Mouse (Mus musculus): ENCODE data around the gene Mcoln1.
A peak's percentile ranks its signal among the peaks of the same experiment; 100 is the strongest.

Gene Mcoln1

DNA sequence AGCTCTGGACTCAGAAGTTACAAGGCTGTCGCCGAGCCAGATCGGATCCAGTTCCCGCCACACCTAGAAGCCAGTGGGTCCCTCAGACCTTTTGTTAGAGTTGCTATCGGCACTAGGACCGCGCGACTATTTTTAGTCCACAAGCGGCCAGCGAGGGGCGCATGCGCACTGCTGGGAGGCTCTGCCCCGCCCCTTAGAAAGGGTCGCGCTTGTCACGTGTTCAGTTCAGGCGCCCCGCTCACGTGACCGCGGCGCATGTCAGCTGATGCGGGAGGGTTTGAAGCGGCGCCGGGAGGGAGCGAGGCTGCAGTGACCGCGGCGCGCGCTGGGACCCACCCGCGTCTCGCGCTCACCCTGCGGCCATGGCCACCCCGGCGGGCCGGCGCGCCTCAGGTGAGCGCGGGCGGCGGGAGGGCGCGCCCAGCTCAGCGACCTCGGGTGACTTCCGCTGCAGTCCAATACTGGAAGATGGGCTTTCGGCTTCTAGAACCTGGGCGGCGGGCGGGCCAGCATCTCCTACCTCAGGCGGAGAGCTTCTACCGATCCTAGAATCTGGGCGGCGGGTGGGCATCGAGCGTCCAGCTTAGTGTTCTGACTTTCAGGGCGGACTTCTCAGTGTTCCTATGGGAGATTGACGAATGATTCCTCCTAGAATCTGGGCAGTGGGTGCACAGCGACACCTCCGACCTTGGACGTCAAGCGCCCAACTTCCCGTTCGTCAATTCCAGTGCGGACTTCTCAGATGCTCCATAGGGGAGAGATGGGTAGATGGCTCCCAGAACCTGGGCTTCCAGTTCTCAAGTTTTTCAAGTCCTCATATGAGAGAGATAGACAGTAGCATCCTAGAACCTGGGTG is at the start of gene Mcoln1:
TSS of gene Mcoln1 (plus strand) at position 223 of the 856 bp plus-strand sequence.
- DNase-seq (ENCODE audit: low read depth, low spot score) = peak; percentile 95

GRCm38 (mm10) chr8:3450670-3451069 is 49.6 kb upstream of the Mcoln1 start:
- DNase-seq (ENCODE audit: low read depth, low spot score) = peak; percentile 53

DNA sequence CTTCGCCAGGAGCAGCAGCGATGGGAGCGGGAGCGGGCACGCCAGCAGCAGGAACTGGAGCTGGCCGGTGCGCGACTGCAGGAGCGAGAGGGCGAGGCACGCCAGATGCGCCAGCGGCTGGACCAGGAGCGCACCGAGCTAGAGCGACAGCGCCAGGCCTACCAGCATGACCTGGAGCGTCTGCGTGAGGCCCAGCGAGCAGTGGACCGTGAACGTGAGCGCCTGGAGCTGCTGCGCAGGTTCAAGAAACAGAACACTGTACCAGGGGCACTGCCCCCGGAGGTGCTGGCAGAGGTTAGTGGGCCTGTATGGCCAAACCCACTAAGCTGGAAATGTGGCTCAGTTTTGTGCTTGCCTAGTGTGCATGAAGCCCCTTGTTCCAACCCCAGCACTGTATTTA is 48.3 kb upstream of the Mcoln1 start:
- no peak for DNase-seq (ENCODE audit: low read depth, low spot score)

DNA sequence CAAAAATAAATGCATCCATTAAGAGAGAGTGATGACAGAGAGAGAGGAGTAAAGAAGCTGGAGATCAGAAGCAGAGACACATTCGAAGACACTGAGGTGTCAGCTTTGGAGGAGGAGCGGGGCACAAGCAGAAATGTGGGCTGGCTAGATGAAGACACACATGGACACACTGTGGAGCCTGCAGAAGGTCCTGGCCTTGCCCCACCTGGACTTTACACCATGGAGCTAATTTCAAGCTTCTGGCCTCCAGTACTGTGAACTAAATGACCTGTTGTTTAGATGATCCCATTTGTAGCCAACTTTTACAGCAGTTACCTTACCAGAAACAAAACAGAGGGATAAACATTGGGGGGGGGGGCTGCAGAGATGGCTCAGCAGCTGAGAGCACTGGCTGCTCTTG is 37.0 kb upstream of the Mcoln1 start:
- DNase-seq (ENCODE audit: low read depth, low spot score) = no peak

- DNase-seq (ENCODE audit: low read depth, low spot score) = no peak
Measured at GRCm38 (mm10) chr8:3464309-3464708, 35.9 kb upstream of the Mcoln1 start.

GRCm38 (mm10) chr8:3467006-3467885 is 33.0 kb upstream of the Mcoln1 start, which contains the start of gene Pex11g:
Pex11g (minus strand) TSS chr8:3467680.
- DNase-seq (ENCODE audit: low read depth, low spot score) = peak; percentile 85

- DNase-seq (ENCODE audit: low read depth, low spot score) = no peak
Measured at GRCm38 (mm10) chr8:3467886-3468545, 32.2 kb upstream of the Mcoln1 start.

- DNase-seq (ENCODE audit: low read depth, low spot score) = no peak
Measured at GRCm38 (mm10) chr8:3468838-3469237, 31.4 kb upstream of the Mcoln1 start.

DNA sequence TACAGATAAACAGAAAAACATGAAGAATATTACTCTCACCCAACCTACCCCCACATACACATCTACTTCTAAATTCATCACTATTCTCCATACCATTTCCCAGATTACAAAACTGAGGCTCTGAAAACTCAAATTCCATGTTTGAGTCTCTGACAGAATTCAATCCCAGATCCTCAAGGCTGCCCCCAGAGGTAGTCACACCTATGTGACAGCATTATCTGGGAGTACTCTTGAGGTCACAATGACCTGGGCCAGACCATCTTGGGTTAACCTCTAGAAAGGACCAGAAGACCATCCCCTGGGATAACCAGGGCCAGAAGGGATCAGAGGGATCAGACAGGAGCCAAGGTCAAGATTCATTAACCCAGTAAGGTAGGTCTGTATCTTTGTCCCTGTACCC is 29.7 kb upstream of the Mcoln1 start, which contains the start of gene Tex45:
TSS of gene Tex45 (plus strand) at position 301 of the 400 bp plus-strand sequence.
- no peak for DNase-seq (ENCODE audit: low read depth, low spot score)

GRCm38 (mm10) chr8:3475715-3476429 is 24.4 kb upstream of the Mcoln1 start:
- no peak for DNase-seq (ENCODE audit: low read depth, low spot score)

GRCm38 (mm10) chr8:3480221-3480785 is 20.0 kb upstream of the Mcoln1 start:
- no peak for DNase-seq (ENCODE audit: low read depth, low spot score)

DNA sequence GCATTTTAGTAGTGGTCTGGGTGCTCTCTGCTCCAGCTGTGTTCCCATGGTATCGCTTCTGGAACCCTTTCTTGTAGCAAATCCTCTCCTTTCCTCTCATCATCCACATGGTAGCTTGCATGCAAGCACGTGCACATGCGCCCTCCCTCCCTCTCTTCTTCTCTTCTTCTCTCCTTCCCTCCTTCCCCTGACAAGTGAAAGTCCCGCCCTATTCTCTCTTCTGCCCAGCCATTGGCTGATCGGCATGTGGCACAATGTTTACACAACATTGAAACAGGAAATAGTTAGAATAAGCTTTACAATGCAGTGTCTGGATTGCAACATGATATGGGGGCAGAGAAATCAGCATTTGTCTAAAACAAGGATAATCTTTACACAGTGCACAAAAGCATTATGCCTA is 18.7 kb upstream of the Mcoln1 start:
- DNase-seq (ENCODE audit: low read depth, low spot score) = no peak

DNA sequence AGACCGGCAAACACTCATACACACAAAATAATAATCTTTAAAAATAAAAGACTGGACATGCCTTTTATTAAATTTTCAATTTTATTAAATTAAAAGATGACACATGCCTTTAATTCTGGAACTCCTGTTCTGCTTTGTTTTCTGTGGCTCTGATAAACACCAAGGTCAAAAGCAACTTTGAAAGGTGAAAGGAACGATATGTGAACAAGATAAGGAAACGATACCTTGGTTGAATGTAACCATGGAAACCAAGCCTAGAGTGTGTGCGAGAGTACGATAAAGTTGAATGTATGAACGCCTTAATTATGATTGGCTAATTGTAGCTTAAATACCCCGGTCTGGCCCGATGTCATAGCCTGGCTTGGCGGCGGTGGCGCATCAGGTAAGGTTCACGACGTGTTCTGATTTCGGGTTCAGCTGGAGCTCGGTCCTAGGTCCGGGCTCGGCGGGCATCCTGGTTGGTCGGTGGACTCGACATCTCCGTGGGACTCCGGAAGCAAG is 18.0 kb upstream of the Mcoln1 start:
- DNase-seq (ENCODE audit: low read depth, low spot score) = no peak

- no peak for DNase-seq (ENCODE audit: low read depth, low spot score)
Measured at GRCm38 (mm10) chr8:3483546-3483945, 16.7 kb upstream of the Mcoln1 start.

DNA sequence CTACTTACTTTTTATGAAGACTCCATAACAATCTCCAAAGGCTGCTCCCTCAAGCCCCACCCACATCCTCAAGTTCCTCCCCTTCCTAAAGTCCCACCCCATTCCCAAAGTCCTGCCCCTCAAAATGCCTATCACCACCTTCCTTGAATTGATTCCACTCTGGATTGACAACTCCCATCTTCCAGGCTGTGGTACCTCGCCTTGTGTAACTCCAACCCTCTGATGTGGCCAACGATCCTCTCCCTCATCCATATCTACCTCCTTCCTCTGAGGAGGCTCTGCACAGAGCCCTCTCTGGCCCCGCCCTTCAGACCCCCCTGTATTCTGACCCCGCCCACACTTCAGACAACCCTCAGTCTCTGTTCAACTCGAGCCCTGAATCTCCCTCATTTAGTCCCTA is 15.1 kb upstream of the Mcoln1 start:
- no peak for DNase-seq (ENCODE audit: low read depth, low spot score)

DNA sequence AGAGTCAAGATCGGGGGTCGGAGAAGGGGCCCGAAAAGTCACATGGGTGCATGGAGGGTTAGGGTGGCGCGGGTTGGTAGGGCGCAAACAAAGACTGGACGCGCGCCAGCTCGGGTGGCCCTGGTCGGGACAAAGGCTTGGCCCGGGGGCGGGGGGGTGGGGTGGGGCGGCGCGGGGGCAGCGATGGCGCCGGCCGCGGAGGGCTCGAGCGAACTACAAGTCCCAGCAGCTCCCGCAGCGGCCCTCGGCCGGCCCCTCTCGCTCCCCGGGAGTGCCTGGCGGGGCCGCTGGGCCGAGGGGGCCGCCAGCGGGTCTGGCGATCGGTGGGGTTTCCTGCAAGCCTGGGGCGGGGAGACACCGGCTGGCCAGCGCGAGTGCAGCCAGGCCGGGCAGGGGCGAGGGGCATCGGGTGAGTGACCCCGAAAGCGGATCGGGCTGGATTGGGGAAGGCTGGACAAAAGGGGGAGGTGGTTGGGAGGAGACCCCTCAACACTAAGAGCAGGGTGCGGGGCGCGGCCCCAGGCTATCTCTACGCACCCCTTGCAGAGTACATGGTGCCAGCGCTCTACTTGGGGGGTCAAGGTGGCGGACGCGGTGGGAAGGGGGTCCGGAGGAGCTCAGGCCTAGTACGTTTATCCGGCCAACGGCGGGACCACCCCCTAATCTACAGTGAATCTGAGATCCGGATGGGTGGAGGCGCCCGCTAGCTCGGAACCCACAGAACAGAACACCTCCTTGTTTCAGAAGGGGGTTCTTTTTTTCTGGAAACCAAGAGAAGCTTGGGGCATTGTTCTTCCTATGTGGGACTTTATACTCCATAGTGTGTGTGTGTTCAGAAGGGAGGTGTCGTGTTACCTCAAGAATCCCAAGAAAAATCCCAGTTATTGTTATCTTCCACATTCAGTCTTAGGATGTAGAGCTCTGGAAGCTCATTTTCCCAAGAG is 7.1 kb upstream of the Mcoln1 start, which contains the start of gene Zfp358:
TSS of gene Zfp358 (plus strand) at position 238 of the 944 bp plus-strand sequence.
- DNase-seq (ENCODE audit: low read depth, low spot score) = peak; percentile 46

GRCm38 (mm10) chr8:3493845-3494208 is 6.4 kb upstream of the Mcoln1 start:
- DNase-seq (ENCODE audit: low read depth, low spot score) = no peak

GRCm38 (mm10) chr8:3495578-3496427 is 4.5 kb upstream of the Mcoln1 start:
- DNase-seq (ENCODE audit: low read depth, low spot score) = no peak

DNA sequence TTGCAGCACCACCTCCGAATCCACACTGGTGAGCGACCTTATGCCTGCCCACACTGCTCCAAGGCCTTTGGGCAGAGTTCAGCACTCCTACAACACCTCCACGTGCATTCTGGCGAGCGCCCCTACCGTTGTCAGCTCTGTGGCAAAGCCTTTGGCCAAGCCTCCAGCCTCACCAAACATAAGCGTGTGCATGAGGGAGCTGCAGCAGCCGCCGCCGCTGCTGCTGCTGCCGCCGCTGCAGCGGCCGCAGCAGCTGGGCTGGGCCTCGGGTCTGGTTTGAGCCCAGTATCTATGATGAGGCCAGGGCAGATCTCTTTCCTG is 3.9 kb upstream of the Mcoln1 start:
- DNase-seq (ENCODE audit: low read depth, low spot score) = no peak
